Mouse (Mus musculus) ES-Bruce4 (cell line): Measurements from ENCODE around the gene Btg2. TPM values are rescaled to one million over a fixed set of nuclear protein-coding genes. Genes with fewer than 3 reads are reported as not detected.

Source experiments
- H3K27ac ChIP-seq: 2 replicates; pipeline ENCODE4 v1.5.1; 2012; ENCODE audit warnings: low read length, inconsistent platforms; ENCODE audit not compliant: insufficient read depth
- H3K27me3 ChIP-seq: 2 replicates; pipeline ENCODE4 v1.6.1; 2012; ENCODE audit warnings: mild to moderate bottlenecking, low read length, inconsistent platforms; ENCODE audit not compliant: control insufficient read depth, poor library complexity, insufficient read depth, severe bottlenecking
- H3K36me3 ChIP-seq: 2 replicates; pipeline ENCODE4 v1.6.1; 2012; ENCODE audit warnings: inconsistent platforms, mild to moderate bottlenecking, low read length, moderate library complexity; ENCODE audit not compliant: control insufficient read depth, poor library complexity, insufficient read depth, severe bottlenecking
- H3K4me1 ChIP-seq: one replicate; pipeline ENCODE4 v1.8.1; 2011; ENCODE audit warnings: low read length; ENCODE audit not compliant: control insufficient read depth, insufficient read depth
- H3K4me3 ChIP-seq: 2 replicates; pipeline ENCODE4 v1.5.1; 2011; ENCODE audit warnings: low read depth, mild to moderate bottlenecking, low read length
- H3K9ac ChIP-seq: 2 replicates; pipeline ENCODE4 v1.6.1; 2012; ENCODE audit warnings: low read depth, mild to moderate bottlenecking, inconsistent platforms; ENCODE audit not compliant: poor library complexity, severe bottlenecking
- H3K9me3 ChIP-seq: replicated peaks from 2 replicates; pipeline ENCODE4 v1.6.1; 2012; ENCODE audit warnings: mild to moderate bottlenecking, low read length, inconsistent platforms; ENCODE audit not compliant: control insufficient read depth, poor library complexity, insufficient read depth, severe bottlenecking
- CTCF ChIP-seq: IDR thresholded peaks from one replicate; pipeline ENCODE4 v1.8.1; 2011; ENCODE audit warnings: low read depth, low read length
- EP300 ChIP-seq: IDR thresholded peaks from 2 replicates; pipeline ENCODE4 v1.6.1; 2011; ENCODE audit warnings: low read depth, low read length; ENCODE audit not compliant: insufficient read depth
- POLR2A ChIP-seq: IDR thresholded peaks from one replicate; pipeline ENCODE4 v1.8.1; 2011; ENCODE audit warnings: low read length; ENCODE audit not compliant: insufficient read depth
- polyA plus RNA-seq: library from polyadenylated mRNA; stranded (reverse); fragments of >200 nt; gene quantifications from 2 replicates; pipeline ENCODE4 v1.2.4, GENCODE M21; 2011; ENCODE audit warnings: low read depth; ENCODE audit not compliant: missing spikeins, insufficient read depth, insufficient read length

The Btg2 gene
- polyA plus RNA-seq, 1 experiment, result 109 TPM

- H3K4me3 ChIP-seq, result no peak overlapping the region
- no peaks in the 10 kb centered on the region for H3K27me3 ChIP-seq
- H3K9me3 ChIP-seq, result no peaks in the 10 kb centered on the region
- H3K36me3 ChIP-seq, result no peaks in the 10 kb centered on the region
- no peak overlapping the region for H3K9ac ChIP-seq
- no peak overlapping the region for H3K27ac ChIP-seq
- no peak for TF ChIP-seq EP300
- no peak for TF ChIP-seq POLR2A
- no peak for TF ChIP-seq CTCF
- H3K4me1 ChIP-seq, result peaks cover 6% of the 10 kb centered on the region
Observed at GRCm38 (mm10) chr1:134065241-134065809, 13.6 kb downstream of the Btg2 start.

- no peaks in the 10 kb centered on the region for H3K27me3 ChIP-seq
- H3K4me3 ChIP-seq, result no peak overlapping the region
- H3K4me1 ChIP-seq, result peaks cover 8% of the 10 kb centered on the region
- H3K9ac ChIP-seq, result no peak overlapping the region
- H3K9me3 ChIP-seq, result no peaks in the 10 kb centered on the region
- H3K36me3 ChIP-seq, result no peaks in the 10 kb centered on the region
- TF ChIP-seq POLR2A, result no peak
- no peak for TF ChIP-seq EP300
- no peak for TF ChIP-seq CTCF
- H3K27ac ChIP-seq, result peak overlapping the region; percentile 84
Observed at GRCm38 (mm10) chr1:134064296-134064831, 14.6 kb downstream of the Btg2 start.

DNA sequence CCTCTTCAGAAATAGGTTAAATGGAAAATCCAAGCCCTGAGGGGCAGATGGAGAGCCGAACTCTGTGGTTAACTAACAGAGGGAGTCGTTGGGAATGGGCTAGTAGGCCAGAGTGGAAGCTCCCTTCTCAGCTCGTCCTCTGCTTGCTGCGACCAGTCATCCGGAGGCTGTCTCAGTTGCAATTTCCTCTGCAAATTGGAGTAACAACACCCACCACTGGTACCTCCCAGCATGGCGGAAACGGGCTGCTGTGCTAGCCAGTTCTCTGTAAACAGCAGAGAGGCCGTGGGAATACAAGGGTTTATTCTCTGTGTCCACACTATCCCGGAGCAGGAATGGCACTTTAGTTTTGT, 15.2 kb downstream of the Btg2 start:
- Histone ChIP-seq H3K9ac (peak overlapping the region; percentile 63), H3K27ac (peak overlapping the region; percentile 84), H3K36me3 (no peaks in the 10 kb centered on the region), H3K27me3 (no peaks in the 10 kb centered on the region), H3K4me1 (peaks cover 8% of the 10 kb centered on the region), H3K4me3 (peak overlapping the region; percentile 24; the same call in 1 of the 2 replicates), H3K9me3 (no peaks in the 10 kb centered on the region)
- 0 out of 2 replicates have a peak, but pooled peaks have one; percentile 1 for TF ChIP-seq EP300
- no peak for TF ChIP-seq CTCF
- no peak for TF ChIP-seq POLR2A

GRCm38 (mm10) chr1:134063086-134063772, 15.7 kb downstream of the Btg2 start:
- H3K27ac ChIP-seq, result peak overlapping the region; percentile 84
- H3K36me3 ChIP-seq, result no peaks in the 10 kb centered on the region
- no peaks in the 10 kb centered on the region for H3K9me3 ChIP-seq
- no peak for TF ChIP-seq CTCF
- TF ChIP-seq POLR2A, result no peak
- peak; percentile 63; the same call in 1 of the 2 replicates for TF ChIP-seq EP300
- H3K4me1 ChIP-seq, result peaks cover 8% of the 10 kb centered on the region
- H3K4me3 ChIP-seq, result peak overlapping the region; percentile 6
- peak overlapping the region; percentile 63 for H3K9ac ChIP-seq
- H3K27me3 ChIP-seq, result no peaks in the 10 kb centered on the region

DNA sequence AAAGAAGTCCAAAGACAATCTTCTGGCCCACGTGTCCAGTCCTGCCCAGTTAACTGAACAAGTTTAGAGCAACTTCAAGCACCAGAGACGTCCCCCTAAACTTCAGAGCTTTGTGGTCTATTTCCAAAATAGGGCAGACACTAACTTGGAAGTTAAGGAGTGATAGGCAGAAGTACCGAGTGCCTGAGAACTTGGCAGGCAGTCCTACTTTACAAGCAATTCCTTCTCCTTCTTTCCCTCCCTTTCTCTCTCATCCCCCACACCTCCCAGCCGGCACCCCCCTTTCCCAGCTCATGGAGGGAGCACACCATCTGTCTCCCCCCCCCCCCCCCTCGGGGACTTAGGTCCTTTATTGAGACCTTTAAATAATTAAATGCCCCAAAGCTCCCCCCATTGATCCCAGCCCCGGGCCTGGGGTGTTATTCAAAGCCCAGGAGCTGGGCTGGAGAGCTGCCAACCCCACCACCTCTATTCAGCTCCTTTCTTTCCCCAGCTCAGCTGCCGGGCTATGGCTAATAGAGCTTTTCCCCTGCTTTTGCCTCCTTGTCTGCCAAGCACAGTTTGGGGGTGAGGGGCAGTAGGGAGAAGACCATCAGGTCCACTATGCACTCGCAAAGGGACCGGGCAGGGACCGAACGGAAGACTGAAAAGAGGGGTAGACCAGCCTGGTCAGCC, 16.4 kb downstream of the Btg2 start:
- Histone ChIP-seq H3K4me1 (peaks cover 8% of the 10 kb centered on the region), H3K27ac (peak overlapping the region; percentile 73), H3K27me3 (no peaks in the 10 kb centered on the region), H3K9ac (no peak overlapping the region), H3K36me3 (no peaks in the 10 kb centered on the region), H3K9me3 (no peaks in the 10 kb centered on the region), H3K4me3 (peak overlapping the region; percentile 6; the same call in 1 of the 2 replicates)
- TF ChIP-seq POLR2A, result no peak
- TF ChIP-seq CTCF, result no peak
- TF ChIP-seq EP300, result no peak

DNA sequence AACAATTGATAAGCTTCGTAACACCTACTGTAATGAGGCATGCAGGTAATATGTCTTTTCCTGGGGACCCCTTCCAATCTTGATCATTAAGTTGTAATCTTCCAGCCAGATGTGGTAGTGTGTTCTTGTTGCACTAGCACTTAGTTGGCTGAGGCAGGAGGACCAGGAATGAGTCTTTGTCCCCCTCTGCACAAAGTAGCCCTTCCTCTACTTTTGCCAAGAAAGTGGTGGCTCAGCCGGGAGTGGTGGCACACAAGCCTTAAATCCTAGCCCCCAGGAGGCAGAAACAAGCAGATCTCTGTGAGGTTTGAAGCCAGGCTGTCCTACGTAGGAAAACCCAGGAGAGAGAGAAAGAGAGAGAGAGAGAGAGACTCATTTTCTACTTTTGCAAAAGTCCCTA, 17.0 kb downstream of the Btg2 start:
- H3K27me3 ChIP-seq, result no peaks in the 10 kb centered on the region
- H3K27ac ChIP-seq, result peak overlapping the region; percentile 45; the same call in 1 of the 2 replicates
- TF ChIP-seq POLR2A (no peak), CTCF (no peak), EP300 (no peak)
- H3K9ac ChIP-seq, result no peak overlapping the region; the same call in 1 of the 2 replicates
- peaks cover 8% of the 10 kb centered on the region for H3K4me1 ChIP-seq
- no peaks in the 10 kb centered on the region for H3K36me3 ChIP-seq
- no peak overlapping the region for H3K4me3 ChIP-seq
- no peaks in the 10 kb centered on the region for H3K9me3 ChIP-seq
